Mouse (Mus musculus): ENCODE data around the gene Nol12. TPM values are rescaled to one million over a fixed set of nuclear protein-coding genes. Genes with fewer than 3 reads are reported as not detected.
A peak's percentile ranks its signal among the peaks of the same experiment; 100 is the strongest.

The Nol12 gene
- polyA plus RNA-seq, 1 experiment, result 24.1 TPM

DNA sequence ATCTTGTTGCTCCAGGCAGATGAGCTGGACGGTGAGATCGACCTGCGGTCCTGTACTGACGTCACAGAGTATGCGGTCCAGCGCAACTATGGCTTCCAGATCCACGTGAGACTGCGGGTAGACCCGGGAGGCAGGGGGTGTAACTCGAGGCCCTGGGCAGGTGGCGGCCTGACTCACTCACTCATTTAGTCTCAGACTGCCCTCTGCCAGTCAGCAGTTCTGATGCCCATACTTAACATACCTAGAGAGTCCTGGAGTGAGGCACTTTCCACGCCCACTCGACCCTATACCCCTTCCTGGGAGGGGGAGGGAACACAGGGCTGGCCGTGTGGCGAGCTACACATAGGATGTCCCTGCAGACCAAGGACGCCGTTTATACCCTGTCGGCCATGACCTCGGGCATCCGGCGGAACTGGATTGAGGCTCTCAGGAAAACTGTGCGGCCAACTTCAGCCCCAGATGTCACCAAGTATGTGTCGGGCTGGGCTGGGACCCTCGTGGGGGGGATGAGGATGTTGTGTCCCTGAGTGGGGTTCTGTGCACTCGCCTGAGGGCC, 56.3 kb downstream of the Nol12 start:
- Histone ChIP-seq H3K36me3 (ENCODE audit: control insufficient read depth, insufficient read depth, low read length) (no peaks in the 10 kb centered on the region), H3K27ac (ENCODE audit: insufficient read depth, low read depth, low read length) (no peak overlapping the region), H3K4me1 (ENCODE audit: control insufficient read depth, insufficient read depth, low read length) (peaks cover 15% of the 10 kb centered on the region; the same call in 1 of the 2 replicates), H3K27me3 (replicated peaks; ENCODE audit: control insufficient read depth, insufficient read depth, low read length) (no peaks in the 10 kb centered on the region), H3K4me3 (ENCODE audit: insufficient read depth, low read depth, low read length) (no peak overlapping the region)
- no peak for DNase-seq
- WGBS, result 74% methylated on average over 25 of the region's 25 CpGs
- TF ChIP-seq CTCF (conservative IDR thresholded peaks at IDR 0.05; ENCODE audit: insufficient read depth, insufficient read length, low read depth, low read length) (no peak), POLR2A (IDR thresholded peaks at IDR 0.05; ENCODE audit: low read depth, low read length) (no peak)

DNA sequence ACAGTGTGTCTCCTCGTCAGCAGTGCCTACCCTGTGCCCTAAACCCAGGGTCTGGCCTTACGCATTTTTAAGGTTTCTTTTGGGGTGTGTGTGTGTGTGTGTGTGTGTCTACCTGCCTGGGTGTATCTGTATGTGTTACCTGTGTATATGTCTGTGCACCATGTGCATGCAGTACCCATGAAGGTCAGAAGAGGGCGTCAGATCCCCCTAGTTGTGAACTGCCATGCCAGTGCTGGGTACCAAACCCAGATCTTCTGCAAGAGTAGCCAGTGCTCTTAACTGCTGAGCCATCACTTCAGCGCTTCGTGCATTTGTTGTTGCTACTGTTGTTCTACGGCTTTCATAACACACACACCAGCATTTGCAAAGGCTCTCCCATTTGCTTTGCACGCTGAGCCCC, 57.5 kb downstream of the Nol12 start:
- no peak overlapping the region for H3K4me3 ChIP-seq (ENCODE audit: insufficient read depth, low read depth, low read length)
- no peak overlapping the region for H3K27ac ChIP-seq (ENCODE audit: insufficient read depth, low read depth, low read length)
- DNase-seq, result no peak
- TF ChIP-seq CTCF (conservative IDR thresholded peaks at IDR 0.05; ENCODE audit: insufficient read depth, insufficient read length, low read depth, low read length), result peak; percentile 38; the same call in 1 of the 2 replicates
- no peak for TF ChIP-seq POLR2A (IDR thresholded peaks at IDR 0.05; ENCODE audit: low read depth, low read length)
- peaks cover 15% of the 10 kb centered on the region; the same call in 1 of the 2 replicates for H3K4me1 ChIP-seq (ENCODE audit: control insufficient read depth, insufficient read depth, low read length)
- WGBS, result 93% methylated on average over 7 of the region's 7 CpGs
- H3K36me3 ChIP-seq (ENCODE audit: control insufficient read depth, insufficient read depth, low read length), result no peaks in the 10 kb centered on the region
- H3K27me3 ChIP-seq (replicated peaks; ENCODE audit: control insufficient read depth, insufficient read depth, low read length), result no peaks in the 10 kb centered on the region

DNA sequence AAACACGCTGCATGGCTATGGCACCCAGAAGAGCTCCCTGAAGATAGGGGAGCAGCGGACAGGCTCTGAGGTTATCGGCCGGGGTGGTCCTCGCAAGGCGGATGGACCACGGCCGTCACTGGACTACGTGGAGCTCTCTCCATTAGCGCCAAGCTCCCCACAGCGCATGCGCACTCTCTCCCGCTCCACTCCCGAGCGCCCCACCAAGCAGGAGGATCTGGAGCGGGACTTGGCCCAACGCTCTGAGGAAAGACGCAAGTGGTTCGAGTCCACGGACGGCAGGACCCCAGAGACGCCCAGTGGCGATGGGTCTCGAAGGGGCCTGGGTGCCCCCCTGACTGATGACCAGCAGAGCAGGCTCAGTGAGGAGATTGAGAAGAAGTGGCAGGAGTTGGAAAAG, 58.2 kb downstream of the Nol12 start:
- peaks cover 15% of the 10 kb centered on the region; the same call in 1 of the 2 replicates for H3K4me1 ChIP-seq (ENCODE audit: control insufficient read depth, insufficient read depth, low read length)
- H3K4me3 ChIP-seq (ENCODE audit: insufficient read depth, low read depth, low read length), result no peak overlapping the region
- TF ChIP-seq POLR2A (IDR thresholded peaks at IDR 0.05; ENCODE audit: low read depth, low read length), result no peak
- no peak for TF ChIP-seq CTCF (conservative IDR thresholded peaks at IDR 0.05; ENCODE audit: insufficient read depth, insufficient read length, low read depth, low read length)
- no peak overlapping the region for H3K27ac ChIP-seq (ENCODE audit: insufficient read depth, low read depth, low read length)
- H3K27me3 ChIP-seq (replicated peaks; ENCODE audit: control insufficient read depth, insufficient read depth, low read length), result no peaks in the 10 kb centered on the region
- no peak for DNase-seq
- H3K36me3 ChIP-seq (ENCODE audit: control insufficient read depth, insufficient read depth, low read length), result no peaks in the 10 kb centered on the region
- WGBS, result 97% methylated on average over 24 of the region's 24 CpGs

Other genes with a start within 250 kb of the Nol12 start
- 0.03 and 0.04 TPM in 2 replicates for gene Elfn2, start 216.2 kb upstream of the Nol12 start, polyA plus RNA-seq (2012; rRNA removed)
- 15.7 and 16.6 TPM in 2 replicates for gene Mfng, start 161.5 kb upstream of the Nol12 start, polyA plus RNA-seq (2012; rRNA removed)
- gene Card10, start 131.9 kb upstream of the Nol12 start, polyA plus RNA-seq (2012; rRNA removed), result 80.4 and 93.7 TPM in 2 replicates
- 59.2 and 66.7 TPM in 2 replicates for gene Cdc42ep1, start 92.3 kb upstream of the Nol12 start, polyA plus RNA-seq (2012; rRNA removed)
- gene Lgals2, start 79.4 kb upstream of the Nol12 start, polyA plus RNA-seq (2012; rRNA removed), result 0.24 and 0.25 TPM in 2 replicates
- gene Gga1, start 57.7 kb upstream of the Nol12 start, polyA plus RNA-seq (2012; rRNA removed), result 56.5 and 68.1 TPM in 2 replicates
- 0.03 TPM in 1 of 2 replicates, not detected in the other for gene Gm49510, start 35.3 kb upstream of the Nol12 start, polyA plus RNA-seq (2012; rRNA removed)
- 26.2 and 30.0 TPM in 2 replicates for gene Sh3bp1, start 35.2 kb upstream of the Nol12 start, polyA plus RNA-seq (2012; rRNA removed)
- gene Pdxp, start 21.0 kb upstream of the Nol12 start, polyA plus RNA-seq (2012; rRNA removed), result 1.7 and 1.9 TPM in 2 replicates
- 310 and 318 TPM in 2 replicates for gene Lgals1, start 8.2 kb upstream of the Nol12 start, polyA plus RNA-seq (2012; rRNA removed)
- gene Triobp, start 12.8 kb downstream of the Nol12 start, polyA plus RNA-seq (2012; rRNA removed), result 41.8 and 47.6 TPM in 2 replicates
- gene H1f0, start 93.5 kb downstream of the Nol12 start, polyA plus RNA-seq (2012; rRNA removed), result 123 and 145 TPM in 2 replicates
- 0.64 and 1.2 TPM in 2 replicates for gene Galr3, start 107.0 kb downstream of the Nol12 start, polyA plus RNA-seq (2012; rRNA removed)
- gene Ankrd54, start 128.0 kb downstream of the Nol12 start, polyA plus RNA-seq (2012; rRNA removed), result 38.9 and 52.2 TPM in 2 replicates
- gene Eif3l, start 140.2 kb downstream of the Nol12 start, polyA plus RNA-seq (2012; rRNA removed), result 172 and 183 TPM in 2 replicates
- 23.3 and 24.5 TPM in 2 replicates for gene Micall1, start 174.0 kb downstream of the Nol12 start, polyA plus RNA-seq (2012; rRNA removed)
- 50.3 and 74.9 TPM in 2 replicates for gene Polr2f, start 206.1 kb downstream of the Nol12 start, polyA plus RNA-seq (2012; rRNA removed)
- 18.8 and 19.6 TPM in 2 replicates for gene 1700088E04Rik, start 206.3 kb downstream of the Nol12 start, polyA plus RNA-seq (2012; rRNA removed)
- gene Sox10, start 230.3 kb downstream of the Nol12 start, polyA plus RNA-seq (2012; rRNA removed), result 0.75 and 1.2 TPM in 2 replicates